Mouse (Mus musculus) lung, adult 2 months (tissue): ENCODE measurements around the gene Aen. TPM values are rescaled to one million over a fixed set of nuclear protein-coding genes. Genes with fewer than 3 reads are reported as not detected.

Experiments used
- DNase-seq: peaks from one replicate; pipeline ENCODE4 v3.0.0; 2022
- H3K4me1 ChIP-seq: fragments of 200-500 bp; 2 replicates; pipeline ENCODE4 v1.6.1; 2011; ENCODE audit warnings: low read length; ENCODE audit not compliant: control insufficient read depth, insufficient read depth
- H3K4me3 ChIP-seq: fragments of 200-500 bp; replicated peaks from 2 replicates; pipeline ENCODE3; 2011; ENCODE audit warnings: low read depth, mild to moderate bottlenecking, control low read depth, low read length; ENCODE audit errors: extremely low read depth
- CTCF ChIP-seq: fragments of 200-500 bp; IDR thresholded peaks from 2 replicates; pipeline ENCODE4 v1.5.1; 2011; ENCODE audit warnings: mild to moderate bottlenecking, low read length, control low read depth; ENCODE audit not compliant: insufficient read depth
- POLR2A ChIP-seq: fragments of 200-500 bp; IDR thresholded peaks from 2 replicates; pipeline ENCODE4 v1.6.1; 2011; ENCODE audit warnings: low read depth, mild to moderate bottlenecking, control low read depth, low read length, borderline replicate concordance; ENCODE audit errors: extremely low read depth
- WGBS: fragments of 180-500 bp; shearing (Covaris S2); methylation state at CpG from one replicate; pipeline ENCODE4 v1.1.7; 2018; 5-methylcytosine and 5-hydroxymethylcytosine counted together
- polyA plus RNA-seq: library from polyadenylated mRNA; depleted of rRNA; stranded (reverse); fragments of >200 nt; gene quantifications from 2 replicates; pipeline ENCODE4 v1.2.3, GENCODE M21; 2012; rRNA removed

The Aen gene
- 17.1 and 17.7 TPM in 2 replicates for polyA plus RNA-seq

DNA sequence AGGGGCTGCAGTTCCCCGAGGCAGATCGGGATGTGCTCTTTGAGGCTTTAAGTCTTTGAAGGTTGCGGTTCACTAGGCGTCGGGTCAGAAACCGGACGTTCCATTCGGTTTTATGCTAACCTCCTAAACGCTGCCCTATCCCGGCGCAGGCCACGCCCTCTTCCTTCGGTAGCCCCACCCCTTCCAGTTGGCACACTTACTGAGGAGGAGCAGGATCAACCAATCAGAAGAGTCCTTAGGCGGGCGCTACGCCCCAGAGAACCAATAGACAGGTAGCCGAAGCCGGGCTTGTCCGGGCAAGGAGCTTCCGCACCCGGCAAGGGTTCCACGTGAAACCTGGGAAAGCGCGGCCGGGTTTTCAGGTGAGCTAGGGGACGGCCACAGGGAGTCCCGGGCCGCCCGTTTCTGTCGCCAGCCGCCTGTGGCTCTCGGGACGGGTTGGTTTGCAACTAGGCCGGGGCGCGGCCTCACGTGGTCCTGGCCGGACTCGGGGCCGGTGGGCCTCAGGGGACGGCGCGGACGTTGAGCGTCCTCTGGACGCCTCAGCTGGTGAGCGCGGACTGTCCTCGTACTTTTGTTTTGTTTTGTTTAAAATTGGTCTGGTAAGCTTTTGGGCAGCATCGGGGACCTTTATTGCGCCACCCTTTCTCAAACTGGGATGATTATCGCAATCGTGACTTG is at the start of gene Aen:
Gene Aen (plus strand): TSS at position 202 of the 681 bp plus-strand sequence.
- Histone ChIP-seq H3K4me1 (peaks cover 8% of the 10 kb centered on the region), H3K4me3 (peak within 1 kb of the TSS; percentile 71)
- 2% methylated on average over 53 of the region's 53 CpGs for WGBS
- peak; percentile 28; the same call in 1 of the 2 replicates for TF ChIP-seq POLR2A
- TF ChIP-seq CTCF: no peak
- DNase-seq: peak; percentile 98

DNA sequence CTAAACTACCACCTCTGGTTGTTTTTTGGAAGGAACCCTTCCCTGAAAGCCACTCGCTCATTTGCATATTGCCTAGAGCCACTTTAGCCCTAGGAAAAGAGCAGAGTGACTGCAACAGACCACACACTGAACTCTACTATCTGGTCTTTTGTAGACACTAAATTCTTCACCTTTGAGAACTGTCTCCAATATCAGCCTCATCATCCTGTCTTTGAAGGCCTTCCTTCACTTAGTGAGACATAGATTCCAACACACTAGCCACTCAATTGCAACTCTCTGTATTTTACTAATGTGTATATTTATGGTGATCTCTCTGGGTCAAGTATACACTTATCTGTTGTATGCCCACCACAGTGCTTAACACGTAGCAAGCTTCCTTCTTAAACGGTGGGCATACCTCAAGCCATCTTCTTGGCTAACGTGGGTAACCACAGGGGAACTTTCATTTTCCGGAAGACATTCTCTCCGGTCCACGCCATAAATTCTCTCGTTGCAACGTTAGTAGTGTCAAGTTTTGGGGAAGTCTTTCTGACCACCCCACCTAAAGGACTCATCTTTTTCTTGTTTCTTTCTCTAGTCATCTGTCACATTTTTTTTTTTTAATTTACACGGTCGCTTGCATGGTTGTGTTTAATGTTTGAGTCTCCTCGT is 49.5 kb upstream of the Aen start:
- peak overlapping the region; percentile 92 for H3K4me3 ChIP-seq
- H3K4me1 ChIP-seq: no peaks in the 10 kb centered on the region
- 32% methylated on average over 12 of the region's 12 CpGs for WGBS
- DNase-seq: no peak
- TF ChIP-seq POLR2A: no peak
- no peak for TF ChIP-seq CTCF

DNA sequence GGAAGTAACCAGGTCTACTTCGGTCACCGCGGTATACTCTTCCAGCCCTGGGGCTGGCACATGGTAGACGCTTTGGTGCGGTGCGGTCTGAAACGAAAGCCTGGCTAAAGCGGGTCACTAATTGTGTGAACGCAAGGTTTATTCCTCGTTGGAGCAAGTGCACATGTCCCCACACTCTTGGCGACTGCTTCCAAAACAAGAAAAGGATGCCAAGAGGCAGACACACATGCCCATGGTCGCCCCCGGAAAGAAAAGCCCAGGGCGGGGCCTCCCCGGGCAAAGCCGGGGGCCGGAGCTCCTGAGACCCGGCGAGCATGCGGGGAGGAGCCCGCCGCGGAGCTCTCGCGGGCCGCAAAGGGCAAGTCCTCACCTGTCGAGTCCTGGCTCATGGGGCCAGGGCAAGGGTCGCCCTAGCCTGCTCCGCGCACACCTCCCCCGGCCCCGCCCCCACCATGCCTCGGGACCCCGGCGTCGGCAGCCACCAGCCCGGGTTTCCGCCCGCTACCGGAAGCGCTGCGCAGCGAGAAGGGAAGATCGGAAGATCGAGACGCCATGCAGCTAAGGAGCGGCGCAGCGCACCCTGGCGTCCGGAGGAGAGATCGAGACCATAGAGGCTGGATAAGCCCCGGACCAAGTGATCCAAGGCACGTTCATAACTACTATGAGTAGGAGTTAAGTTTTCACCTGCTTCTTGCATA is 48.8 kb upstream of the Aen start, which contains the start of gene Det1:
Gene Det1 (minus strand): TSS at position 527 of the 698 bp plus-strand sequence.
- Histone ChIP-seq H3K4me3 (peak within 1 kb of the TSS; percentile 92), H3K4me1 (no peaks in the 10 kb centered on the region)
- TF ChIP-seq CTCF (peak; percentile 85), POLR2A (0 out of 2 replicates have a peak, but pooled peaks have one; percentile 12)
- 1% methylated on average over 54 of the region's 54 CpGs for WGBS
- DNase-seq: peak; percentile 87

DNA sequence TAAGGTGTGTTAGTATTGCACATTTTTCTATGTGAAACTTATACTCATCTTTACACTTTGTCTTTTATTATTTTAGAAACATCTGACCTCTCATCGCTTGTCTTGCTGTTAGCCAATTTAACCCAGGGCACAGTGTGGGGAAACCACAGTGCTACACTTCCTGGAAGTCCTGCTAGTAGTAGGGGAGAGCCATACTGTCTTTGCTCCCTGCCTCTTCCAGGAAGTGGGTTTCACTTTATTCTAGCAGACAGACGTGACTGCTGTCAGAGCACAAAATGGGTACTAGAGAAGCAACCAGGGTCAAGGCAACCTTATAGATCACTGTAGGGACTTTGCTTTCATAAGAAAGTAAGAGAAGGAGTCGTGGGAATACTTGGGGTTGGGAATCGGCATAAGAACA is 41.6 kb upstream of the Aen start:
- Histone ChIP-seq H3K4me1 (no peaks in the 10 kb centered on the region), H3K4me3 (no peak overlapping the region)
- TF ChIP-seq CTCF: no peak
- TF ChIP-seq POLR2A: no peak
- 53% methylated on average over 4 of the region's 4 CpGs for WGBS
- no peak for DNase-seq

DNA sequence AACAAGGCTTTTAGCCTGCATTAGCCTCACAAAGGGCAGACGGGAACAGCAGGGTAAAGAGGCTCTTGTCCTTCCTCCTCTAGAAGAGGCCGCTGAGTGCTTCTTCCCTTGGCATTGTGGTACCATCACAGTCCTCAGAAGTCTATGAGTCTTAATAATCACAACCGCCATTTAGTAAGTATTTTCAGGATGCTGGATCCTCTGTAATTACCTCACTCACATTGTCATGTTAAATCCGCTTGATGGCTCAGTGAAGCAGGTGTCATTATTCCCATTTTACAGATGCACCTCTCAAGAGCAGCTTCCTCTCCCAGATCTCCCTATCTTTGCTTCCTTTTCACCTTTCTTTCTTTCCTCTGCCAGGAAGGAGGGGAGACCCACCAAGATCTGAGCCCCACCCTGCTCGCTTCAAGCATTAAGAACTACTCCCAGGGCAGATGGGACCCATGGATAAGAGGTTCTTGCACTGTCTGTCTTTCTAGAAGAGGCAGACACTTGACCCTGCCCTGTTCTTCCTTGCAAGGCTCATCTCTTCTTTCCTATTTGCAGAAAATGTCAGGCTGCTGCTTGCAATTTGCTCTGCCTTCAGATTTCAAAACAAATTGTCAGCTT is 40.5 kb upstream of the Aen start:
- TF ChIP-seq CTCF (no peak), POLR2A (no peak)
- no peak for DNase-seq
- H3K4me1 ChIP-seq: no peaks in the 10 kb centered on the region
- H3K4me3 ChIP-seq: no peak overlapping the region
- 64% methylated on average over 5 of the region's 5 CpGs for WGBS

DNA sequence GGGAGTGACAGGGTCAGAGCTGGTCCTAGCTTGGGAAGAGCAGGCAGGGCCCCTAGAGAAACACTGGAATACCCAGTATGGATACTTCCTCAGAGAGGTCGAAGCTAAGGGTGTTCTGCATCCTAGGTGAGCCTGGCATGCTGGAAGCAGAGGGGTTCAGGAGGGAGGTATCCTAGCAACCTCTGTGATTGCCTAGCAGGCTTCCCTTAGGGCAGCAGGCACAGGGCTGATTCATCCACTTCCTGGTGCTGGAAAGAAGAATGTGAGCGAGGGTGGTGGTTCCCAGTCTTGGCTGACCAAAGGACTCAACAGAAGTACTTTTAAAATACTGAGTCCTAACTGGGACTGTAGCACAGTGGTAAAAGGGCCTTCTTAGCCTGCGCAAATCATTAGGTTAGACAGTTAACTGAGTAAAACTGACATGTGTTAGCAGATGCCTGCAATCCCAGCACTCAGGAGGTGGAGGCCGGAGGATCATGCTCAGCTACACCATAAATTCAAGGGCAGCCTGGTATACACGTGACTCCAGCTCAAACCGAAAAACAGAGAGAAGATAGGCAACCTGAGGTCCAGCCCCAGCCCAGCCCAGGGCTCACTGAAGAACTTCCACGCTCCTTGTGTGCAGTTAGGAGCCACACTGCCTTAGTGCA is 31.7 kb upstream of the Aen start:
- WGBS: 62% methylated on average over 7 of the region's 7 CpGs
- TF ChIP-seq POLR2A: no peak
- TF ChIP-seq CTCF: no peak
- H3K4me1 ChIP-seq: no peaks in the 10 kb centered on the region
- no peak for DNase-seq
- H3K4me3 ChIP-seq: no peak overlapping the region

DNA sequence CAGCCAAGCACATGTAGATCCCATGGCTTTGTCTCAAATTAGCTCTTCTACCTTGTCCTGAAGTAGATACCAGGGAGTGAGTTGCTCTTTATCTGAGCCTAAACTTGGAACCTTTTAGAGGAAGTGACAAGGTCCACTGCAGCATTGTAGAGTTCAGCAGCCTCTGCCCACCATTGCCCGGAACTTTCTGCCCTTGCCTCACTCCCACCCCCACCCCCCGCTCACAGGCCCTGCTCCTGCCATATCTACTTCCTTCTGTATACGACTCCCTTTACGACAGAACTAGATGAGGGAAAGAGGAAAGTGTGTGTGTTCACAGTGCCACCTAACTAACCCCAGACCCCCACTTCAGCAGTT is 31.2 kb upstream of the Aen start:
- no peak for DNase-seq
- no peak for TF ChIP-seq POLR2A
- TF ChIP-seq CTCF: no peak
- 35% methylated on average over 4 of the region's 4 CpGs for WGBS

DNA sequence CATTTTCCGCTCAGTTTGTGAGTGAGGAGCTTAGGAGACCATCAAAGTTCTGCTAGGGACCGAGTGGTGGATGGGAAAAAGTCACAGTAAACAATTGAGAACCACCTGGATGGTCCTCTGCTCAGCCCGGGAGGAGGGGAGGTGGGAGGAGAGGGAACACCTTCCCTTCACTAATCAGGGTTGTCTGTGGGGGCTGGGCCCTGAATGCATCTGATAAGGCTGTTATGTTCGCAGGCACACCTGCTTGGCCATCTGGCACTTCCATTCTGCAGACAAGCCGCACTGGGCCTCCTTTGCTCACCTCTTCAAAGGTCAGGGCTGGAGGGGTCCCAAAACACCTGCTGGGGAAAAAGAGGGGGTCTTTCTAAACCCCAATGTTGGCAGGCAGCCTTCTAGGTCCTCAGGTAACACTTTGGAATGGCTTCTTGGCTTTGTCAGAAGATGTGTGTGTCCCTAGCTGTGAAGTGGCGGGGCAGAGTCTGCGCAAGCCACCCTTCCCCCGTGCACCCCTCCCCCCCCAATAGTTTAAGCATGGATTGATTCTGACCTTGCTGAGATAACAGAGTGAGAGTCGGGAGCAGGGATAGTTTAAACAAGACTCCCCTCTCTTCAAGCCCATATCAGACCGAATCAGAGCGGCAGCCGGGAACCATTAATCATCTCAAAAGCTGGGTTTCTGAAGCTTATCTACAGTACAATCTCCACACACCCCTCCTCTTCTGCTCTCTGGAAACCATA is 30.3 kb upstream of the Aen start:
- H3K4me3 ChIP-seq: no peak overlapping the region
- no peak for TF ChIP-seq POLR2A
- no peak for TF ChIP-seq CTCF
- no peaks in the 10 kb centered on the region for H3K4me1 ChIP-seq
- WGBS: 41% methylated on average over 12 of the region's 12 CpGs
- no peak for DNase-seq

More for the DNA sequence above, 31.2 kb upstream of the Aen start:
- no peak overlapping the region for H3K4me3 ChIP-seq
- H3K4me1 ChIP-seq: no peaks in the 10 kb centered on the region

DNA sequence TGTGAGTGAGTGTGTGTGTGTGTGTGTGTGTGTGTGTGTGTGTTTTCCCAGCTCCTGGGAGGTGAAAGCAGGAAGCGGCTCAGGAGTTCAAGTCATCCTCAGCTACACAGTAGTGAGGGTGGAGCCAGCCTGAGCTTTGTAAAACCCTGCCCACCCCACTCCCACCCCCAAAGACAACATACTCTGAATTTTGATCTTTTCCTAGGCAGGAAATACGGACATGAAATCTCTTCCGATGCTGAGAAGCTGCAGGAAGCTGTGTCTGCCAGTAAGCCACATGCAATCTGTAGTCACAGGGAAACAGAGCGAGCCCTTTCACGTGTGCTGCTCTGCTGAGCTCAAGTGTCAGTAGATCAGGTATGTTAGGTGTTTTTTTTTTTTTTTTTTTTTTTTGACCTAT is 26.9 kb upstream of the Aen start:
- H3K4me3 ChIP-seq: no peak overlapping the region
- no peak for DNase-seq
- no peaks in the 10 kb centered on the region for H3K4me1 ChIP-seq
- TF ChIP-seq CTCF (no peak), POLR2A (no peak)
- 32% methylated on average over 5 of the region's 5 CpGs for WGBS

DNA sequence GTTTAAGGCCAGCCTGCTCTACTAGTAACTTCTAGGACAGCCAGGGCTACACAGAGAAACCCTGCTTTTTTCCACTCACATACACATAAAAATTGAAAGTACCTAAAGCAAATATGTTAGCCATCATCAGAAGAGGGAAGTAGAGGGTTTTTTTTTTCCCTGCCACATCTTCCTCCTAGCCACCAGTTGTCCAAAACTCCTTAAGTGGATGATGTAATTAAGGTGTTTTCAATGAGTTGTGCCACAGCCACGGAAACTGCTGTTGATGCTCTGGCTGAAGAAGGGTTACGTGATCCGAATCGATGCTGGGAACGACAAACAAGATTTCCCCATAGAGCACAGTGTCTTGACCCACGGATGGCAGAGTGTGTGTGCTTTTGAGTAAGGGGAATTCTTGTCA is 23.3 kb upstream of the Aen start:
- no peak for DNase-seq
- H3K4me3 ChIP-seq: no peak overlapping the region
- TF ChIP-seq POLR2A: no peak
- TF ChIP-seq CTCF: no peak
- H3K4me1 ChIP-seq: no peaks in the 10 kb centered on the region
- WGBS: 72% methylated on average over 6 of the region's 6 CpGs
